ENCODE assay signal across 2 mouse cellular contexts in the genomic region with DNA sequence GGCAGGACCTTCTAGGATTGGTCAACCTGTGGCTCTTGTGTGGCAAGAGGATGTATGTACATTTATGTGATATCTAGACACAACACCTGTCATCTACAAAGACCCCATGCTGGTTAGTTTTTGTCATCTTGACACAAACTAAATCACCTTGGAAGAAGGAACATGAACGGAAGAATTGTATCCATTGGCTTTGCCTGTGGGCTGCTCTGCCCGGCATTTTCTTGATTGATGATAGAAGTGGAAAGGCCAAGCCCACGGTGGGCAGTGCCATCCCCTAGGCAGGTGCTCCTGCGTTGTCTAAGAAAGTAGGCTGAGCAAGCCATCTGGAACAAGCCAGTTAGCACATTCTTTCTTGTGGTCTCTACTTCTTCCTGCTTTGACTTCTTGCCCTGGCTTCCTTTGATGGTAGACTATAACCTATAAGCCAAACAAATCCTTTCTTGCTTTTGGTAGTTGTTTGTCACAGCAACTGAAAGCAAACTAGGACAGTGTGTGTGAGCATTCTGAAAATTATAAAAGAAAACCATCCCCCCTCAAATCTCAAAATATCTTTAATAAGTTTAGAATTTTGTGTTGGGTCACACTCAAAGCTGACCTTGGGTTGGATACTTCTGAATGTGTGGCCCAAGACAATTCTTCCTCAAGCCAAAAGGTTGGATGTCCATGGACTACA. TPM values are rescaled to one million over a fixed set of nuclear protein-coding genes. Genes with fewer than 3 reads are reported as not detected.
"Had no signal": no experiment of that assay in that cellular context is flagged by ENCODE, and none has a peak within 500 bp of the region (broad histone marks: within the 10 kb centered on the region; RNA-seq: fewer than 3 reads in every experiment).

No protein-coding gene starts in this region.

RNA-seq across cellular contexts. Expression of a gene that starts 27.5 kb away (rescaled TPM):
- polyA plus RNA-seq: midbrain, embryonic 12.5 days; myocyte had no signal
